Mouse (Mus musculus): ENCODE data around the gene Kcnd3. TPM values are rescaled to one million over a fixed set of nuclear protein-coding genes. Genes with fewer than 3 reads are reported as not detected.

Gene Kcnd3
- polyA plus RNA-seq, 1 experiment from 2014 or later: 2.4 TPM

GRCm38 (mm10) chr3:105505161-105505872, 53.2 kb downstream of the Kcnd3 start:
- Histone ChIP-seq H3K27ac (ENCODE audit: low read depth, low read length) (no peak overlapping the region), H3K27me3 (ENCODE audit: control insufficient read depth, insufficient read depth, low read length) (no peaks in the 10 kb centered on the region), H3K36me3 (ENCODE audit: control insufficient read depth, insufficient read depth, low read length) (no peaks in the 10 kb centered on the region), H3K9ac (ENCODE audit: low read length) (peak overlapping the region; percentile 28), H3K4me1 (ENCODE audit: control insufficient read depth, insufficient read depth, low read length) (no peaks in the 10 kb centered on the region), H3K4me3 (ENCODE audit: low read depth, low read length) (no peak overlapping the region), H3K4me2 (no peak overlapping the region), H3K9me3 (ENCODE audit: control insufficient read depth, low read length) (no peaks in the 10 kb centered on the region)
- DNase-seq (ENCODE audit: low spot score, missing footprints): peak; percentile 80
- 71% methylated on average over 15 of the region's 15 CpGs for WGBS
- ATAC-seq (ENCODE audit: low FRiP score): no peak

- Histone ChIP-seq H3K4me2 (no peak overlapping the region), H3K4me3 (ENCODE audit: low read depth, low read length) (no peak overlapping the region), H3K36me3 (ENCODE audit: control insufficient read depth, insufficient read depth, low read length) (no peaks in the 10 kb centered on the region), H3K9me3 (ENCODE audit: control insufficient read depth, low read length) (no peaks in the 10 kb centered on the region), H3K27ac (ENCODE audit: low read depth, low read length) (no peak overlapping the region), H3K9ac (ENCODE audit: low read length) (no peak overlapping the region), H3K4me1 (ENCODE audit: control insufficient read depth, insufficient read depth, low read length) (no peaks in the 10 kb centered on the region), H3K27me3 (ENCODE audit: control insufficient read depth, insufficient read depth, low read length) (no peaks in the 10 kb centered on the region)
- 64% methylated on average over 7 of the region's 7 CpGs for WGBS
- DNase-seq (ENCODE audit: low spot score, missing footprints): no peak
- ATAC-seq (ENCODE audit: low FRiP score): no peak; the same call in 1 of the 2 replicates
These were observed 53.7 kb downstream of the Kcnd3 start for GRCm38 (mm10) chr3:105505873-105506170.

- ATAC-seq (ENCODE audit: low FRiP score) (no peak), DNase-seq (ENCODE audit: low spot score, missing footprints) (peak; percentile 68)
- Histone ChIP-seq H3K36me3 (ENCODE audit: control insufficient read depth, insufficient read depth, low read length) (no peaks in the 10 kb centered on the region), H3K4me1 (ENCODE audit: control insufficient read depth, insufficient read depth, low read length) (no peaks in the 10 kb centered on the region), H3K4me2 (no peak overlapping the region), H3K4me3 (ENCODE audit: low read depth, low read length) (no peak overlapping the region), H3K9me3 (ENCODE audit: control insufficient read depth, low read length) (no peaks in the 10 kb centered on the region), H3K27me3 (ENCODE audit: control insufficient read depth, insufficient read depth, low read length) (no peaks in the 10 kb centered on the region), H3K9ac (ENCODE audit: low read length) (no peak overlapping the region), H3K27ac (ENCODE audit: low read depth, low read length) (no peak overlapping the region)
- 90% methylated on average over 4 of the region's 4 CpGs for WGBS
These were observed 54.5 kb downstream of the Kcnd3 start for GRCm38 (mm10) chr3:105506592-105506991.

- Histone ChIP-seq H3K36me3 (ENCODE audit: control insufficient read depth, insufficient read depth, low read length) (no peaks in the 10 kb centered on the region), H3K27ac (ENCODE audit: low read depth, low read length) (no peak overlapping the region), H3K9me3 (ENCODE audit: control insufficient read depth, low read length) (no peaks in the 10 kb centered on the region), H3K4me3 (ENCODE audit: low read depth, low read length) (no peak overlapping the region), H3K4me2 (no peak overlapping the region), H3K4me1 (ENCODE audit: control insufficient read depth, insufficient read depth, low read length) (no peaks in the 10 kb centered on the region), H3K9ac (ENCODE audit: low read length) (no peak overlapping the region), H3K27me3 (ENCODE audit: control insufficient read depth, insufficient read depth, low read length) (no peaks in the 10 kb centered on the region)
- 80% methylated on average over 4 of the region's 4 CpGs for WGBS
- ATAC-seq (ENCODE audit: low FRiP score) (no peak), DNase-seq (ENCODE audit: low spot score, missing footprints) (peak; percentile 8)
These were observed 57.2 kb downstream of the Kcnd3 start for GRCm38 (mm10) chr3:105509321-105509720.

GRCm38 (mm10) chr3:105511836-105512235, 59.7 kb downstream of the Kcnd3 start:
- WGBS: 65% methylated on average over 2 of the region's 2 CpGs
- H3K27ac ChIP-seq (ENCODE audit: low read depth, low read length): no peak overlapping the region
- ATAC-seq (ENCODE audit: low FRiP score): no peak

GRCm38 (mm10) chr3:105514215-105514614, 62.1 kb downstream of the Kcnd3 start:
- WGBS: 73% methylated on average over 3 of the region's 3 CpGs
- no peaks in the 10 kb centered on the region for H3K36me3 ChIP-seq (ENCODE audit: control insufficient read depth, insufficient read depth, low read length)
- DNase-seq (ENCODE audit: low spot score, missing footprints) (no peak), ATAC-seq (ENCODE audit: low FRiP score) (no peak)
- no peak overlapping the region for H3K4me2 ChIP-seq
- H3K4me1 ChIP-seq (ENCODE audit: control insufficient read depth, insufficient read depth, low read length): no peaks in the 10 kb centered on the region
- no peak overlapping the region for H3K9ac ChIP-seq (ENCODE audit: low read length)
- no peak overlapping the region for H3K27ac ChIP-seq (ENCODE audit: low read depth, low read length)
- H3K9me3 ChIP-seq (ENCODE audit: control insufficient read depth, low read length): no peaks in the 10 kb centered on the region
- no peaks in the 10 kb centered on the region for H3K27me3 ChIP-seq (ENCODE audit: control insufficient read depth, insufficient read depth, low read length)
- no peak overlapping the region for H3K4me3 ChIP-seq (ENCODE audit: low read depth, low read length)

More at GRCm38 (mm10) chr3:105511836-105512235, 59.7 kb downstream of the Kcnd3 start:
- DNase-seq (ENCODE audit: low spot score, missing footprints): peak; percentile 8
- Histone ChIP-seq H3K9me3 (ENCODE audit: control insufficient read depth, low read length) (no peaks in the 10 kb centered on the region), H3K27me3 (ENCODE audit: control insufficient read depth, insufficient read depth, low read length) (no peaks in the 10 kb centered on the region), H3K4me1 (ENCODE audit: control insufficient read depth, insufficient read depth, low read length) (no peaks in the 10 kb centered on the region), H3K4me3 (ENCODE audit: low read depth, low read length) (no peak overlapping the region), H3K9ac (ENCODE audit: low read length) (no peak overlapping the region), H3K4me2 (no peak overlapping the region), H3K36me3 (ENCODE audit: control insufficient read depth, insufficient read depth, low read length) (no peaks in the 10 kb centered on the region)

- Histone ChIP-seq H3K36me3 (ENCODE audit: control insufficient read depth, insufficient read depth, low read length) (no peaks in the 10 kb centered on the region), H3K9ac (ENCODE audit: low read length) (no peak overlapping the region), H3K9me3 (ENCODE audit: control insufficient read depth, low read length) (no peaks in the 10 kb centered on the region), H3K27ac (ENCODE audit: low read depth, low read length) (no peak overlapping the region), H3K4me1 (ENCODE audit: control insufficient read depth, insufficient read depth, low read length) (no peaks in the 10 kb centered on the region), H3K27me3 (ENCODE audit: control insufficient read depth, insufficient read depth, low read length) (no peaks in the 10 kb centered on the region), H3K4me3 (ENCODE audit: low read depth, low read length) (no peak overlapping the region), H3K4me2 (no peak overlapping the region)
- no peak for ATAC-seq (ENCODE audit: low FRiP score)
- peak; percentile 12 for DNase-seq (ENCODE audit: low spot score, missing footprints)
These were observed 62.9 kb downstream of the Kcnd3 start for GRCm38 (mm10) chr3:105515035-105515434.

GRCm38 (mm10) chr3:105515640-105516039, 63.5 kb downstream of the Kcnd3 start:
- no peak overlapping the region for H3K4me3 ChIP-seq (ENCODE audit: low read depth, low read length)
- H3K4me1 ChIP-seq (ENCODE audit: control insufficient read depth, insufficient read depth, low read length): no peaks in the 10 kb centered on the region
- no peaks in the 10 kb centered on the region for H3K27me3 ChIP-seq (ENCODE audit: control insufficient read depth, insufficient read depth, low read length)
- peak; percentile 4 for DNase-seq (ENCODE audit: low spot score, missing footprints)
- H3K9me3 ChIP-seq (ENCODE audit: control insufficient read depth, low read length): no peaks in the 10 kb centered on the region
- no peak overlapping the region for H3K4me2 ChIP-seq
- no peak overlapping the region for H3K27ac ChIP-seq (ENCODE audit: low read depth, low read length)
- 75% methylated on average over 1 of the region's 1 CpGs for WGBS
- no peak for ATAC-seq (ENCODE audit: low FRiP score)
- H3K36me3 ChIP-seq (ENCODE audit: control insufficient read depth, insufficient read depth, low read length): no peaks in the 10 kb centered on the region
- no peak overlapping the region for H3K9ac ChIP-seq (ENCODE audit: low read length)

- Histone ChIP-seq H3K4me1 (ENCODE audit: control insufficient read depth, insufficient read depth, low read length) (no peaks in the 10 kb centered on the region), H3K4me2 (no peak overlapping the region), H3K27ac (ENCODE audit: low read depth, low read length) (no peak overlapping the region), H3K9me3 (ENCODE audit: control insufficient read depth, low read length) (no peaks in the 10 kb centered on the region), H3K9ac (ENCODE audit: low read length) (no peak overlapping the region), H3K27me3 (ENCODE audit: control insufficient read depth, insufficient read depth, low read length) (no peaks in the 10 kb centered on the region), H3K36me3 (ENCODE audit: control insufficient read depth, insufficient read depth, low read length) (no peaks in the 10 kb centered on the region), H3K4me3 (ENCODE audit: low read depth, low read length) (no peak overlapping the region)
- 81% methylated on average over 6 of the region's 6 CpGs for WGBS
- DNase-seq (ENCODE audit: low spot score, missing footprints): peak; percentile 19
- ATAC-seq (ENCODE audit: low FRiP score): no peak
These were observed 68.3 kb downstream of the Kcnd3 start for GRCm38 (mm10) chr3:105520446-105520845.
